Mouse (Mus musculus): ENCODE measurements around the gene Hoxa6. TPM values are rescaled to one million over a fixed set of nuclear protein-coding genes. Genes with fewer than 3 reads are reported as not detected.
A peak's percentile ranks its signal among the peaks of the same experiment; 100 is the strongest.

Hoxa6 gene
- polyA plus RNA-seq, 1 experiment from 2014 or later, result not detected

DNA sequence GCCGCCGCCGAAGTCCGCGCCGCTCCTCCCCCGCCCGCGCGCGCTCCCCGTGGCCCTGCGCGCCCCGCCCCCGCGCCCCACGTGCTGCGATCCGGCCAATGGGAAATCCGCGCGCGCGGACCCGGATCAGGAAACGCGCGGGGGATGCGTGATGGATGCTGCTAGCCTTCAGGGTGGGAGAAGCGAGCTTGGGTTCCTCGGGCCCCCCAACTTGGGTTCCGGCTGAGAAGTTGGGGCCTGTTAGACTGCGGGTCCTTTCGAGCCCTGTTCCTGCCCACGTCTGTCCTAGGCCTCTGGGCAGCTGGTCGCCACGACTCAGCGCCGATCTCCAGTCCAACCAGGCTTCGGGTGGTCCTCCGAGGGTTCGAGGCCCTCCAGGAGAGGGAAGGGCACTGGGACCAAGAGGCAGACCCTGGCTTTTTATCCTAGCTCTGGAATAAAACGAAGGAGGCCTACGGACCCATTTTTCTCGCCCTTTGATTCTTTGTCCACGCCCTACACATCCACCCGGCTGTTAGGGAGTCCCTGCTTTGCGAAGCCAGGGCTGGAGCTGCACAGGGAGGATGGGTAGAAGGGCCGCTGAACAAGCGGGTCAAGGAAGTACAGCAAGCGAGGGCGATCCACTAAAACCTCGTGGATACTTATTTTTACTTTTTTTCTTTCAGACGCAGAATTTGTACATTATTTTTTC, 16.5 kb downstream of the Hoxa6 start:
- Histone ChIP-seq H3K4me2 (peak overlapping the region; percentile 57), H3K27me3 (peaks cover 98% of the 10 kb centered on the region), H3K4me3 (replicated peaks) (peak overlapping the region; percentile 40), H3K4me1 (peaks cover 11% of the 10 kb centered on the region), H3K36me3 (replicated peaks) (no peaks in the 10 kb centered on the region), H3K27ac (no peak overlapping the region), H3K9me3 (no peaks in the 10 kb centered on the region), H3K9ac (peak overlapping the region; percentile 33; the same call in 1 of the 2 replicates)
- ATAC-seq (ENCODE audit: low FRiP score), result peak; percentile 57; the same call in 1 of the 2 replicates
- WGBS, result 2% methylated on average over 45 of the region's 55 CpGs

GRCm38 (mm10) chr6:52190906-52191810, 17.4 kb downstream of the Hoxa6 start, which contains the start of gene Hoxa4:
Gene Hoxa4 (minus strand): TSS chr6:52191753.
- Histone ChIP-seq H3K27ac (no peak within 1 kb of the TSS), H3K4me1 (peaks cover 11% of the 10 kb centered on the region), H3K9me3 (no peaks in the 10 kb centered on the region), H3K4me3 (replicated peaks) (peak within 1 kb of the TSS; percentile 40), H3K36me3 (replicated peaks) (no peaks in the 10 kb centered on the region), H3K4me2 (peak within 1 kb of the TSS; percentile 57), H3K9ac (peak within 1 kb of the TSS; percentile 33; the same call in 1 of the 2 replicates), H3K27me3 (peaks cover 98% of the 10 kb centered on the region)
- no peak for ATAC-seq (ENCODE audit: low FRiP score)
- WGBS, result 1% methylated on average over 86 of the region's 102 CpGs

- no peak overlapping the region for H3K4me2 ChIP-seq
- H3K27me3 ChIP-seq, result peaks cover 98% of the 10 kb centered on the region
- H3K9ac ChIP-seq, result no peak overlapping the region
- H3K27ac ChIP-seq, result no peak overlapping the region
- no peaks in the 10 kb centered on the region for H3K9me3 ChIP-seq
- WGBS, result under 1% methylated on average over 23 of the region's 23 CpGs
- H3K4me1 ChIP-seq, result peaks cover 11% of the 10 kb centered on the region
- ATAC-seq (ENCODE audit: low FRiP score), result no peak
- no peaks in the 10 kb centered on the region for H3K36me3 ChIP-seq (replicated peaks)
- no peak overlapping the region for H3K4me3 ChIP-seq (replicated peaks)
Observed at GRCm38 (mm10) chr6:52190410-52190809, 18.1 kb downstream of the Hoxa6 start.

- no peaks in the 10 kb centered on the region for H3K36me3 ChIP-seq (replicated peaks)
- WGBS, result 3% methylated on average over 8 of the region's 8 CpGs
- H3K4me1 ChIP-seq, result peaks cover 11% of the 10 kb centered on the region
- ATAC-seq (ENCODE audit: low FRiP score), result no peak
- H3K4me3 ChIP-seq (replicated peaks), result no peak overlapping the region
- peaks cover 99% of the 10 kb centered on the region for H3K27me3 ChIP-seq
- no peak overlapping the region for H3K9ac ChIP-seq
- no peaks in the 10 kb centered on the region for H3K9me3 ChIP-seq
- H3K27ac ChIP-seq, result no peak overlapping the region
- no peak overlapping the region for H3K4me2 ChIP-seq
Observed at GRCm38 (mm10) chr6:52189909-52190308, 18.6 kb downstream of the Hoxa6 start.

DNA sequence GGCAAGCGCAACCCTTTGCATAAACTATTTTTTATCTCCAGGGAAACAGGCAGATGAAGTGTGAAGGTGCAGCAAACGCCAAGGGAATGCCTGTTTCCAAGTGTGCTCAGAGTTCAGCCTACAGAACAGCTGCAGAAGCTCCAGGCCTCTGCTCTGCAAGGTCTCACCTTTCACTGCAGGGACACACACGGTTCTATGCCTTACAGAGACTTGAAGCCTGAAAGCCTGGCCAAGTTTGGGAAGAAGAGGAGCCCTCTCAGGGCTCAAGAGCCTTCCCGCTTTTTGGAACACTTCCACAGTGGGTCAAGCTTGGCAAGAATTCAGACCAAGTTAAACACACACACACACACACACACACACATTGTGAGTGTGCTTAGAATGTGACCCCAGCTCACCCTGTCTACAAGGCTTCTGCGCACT, 19.3 kb downstream of the Hoxa6 start:
- no peak overlapping the region for H3K27ac ChIP-seq
- H3K9me3 ChIP-seq, result no peaks in the 10 kb centered on the region
- peaks cover 99% of the 10 kb centered on the region for H3K27me3 ChIP-seq
- no peaks in the 10 kb centered on the region for H3K36me3 ChIP-seq (replicated peaks)
- no peak overlapping the region for H3K4me3 ChIP-seq (replicated peaks)
- WGBS, result 9% methylated on average over 5 of the region's 5 CpGs
- H3K4me1 ChIP-seq, result peaks cover 11% of the 10 kb centered on the region
- no peak for ATAC-seq (ENCODE audit: low FRiP score)
- no peak overlapping the region for H3K4me2 ChIP-seq
- no peak overlapping the region for H3K9ac ChIP-seq

GRCm38 (mm10) chr6:52186500-52186899, 22.0 kb downstream of the Hoxa6 start:
- Histone ChIP-seq H3K9me3 (no peaks in the 10 kb centered on the region), H3K4me2 (no peak overlapping the region), H3K4me1 (peaks cover 6% of the 10 kb centered on the region), H3K36me3 (replicated peaks) (no peaks in the 10 kb centered on the region), H3K27me3 (peaks cover 100% of the 10 kb centered on the region), H3K27ac (no peak overlapping the region), H3K9ac (no peak overlapping the region), H3K4me3 (replicated peaks) (no peak overlapping the region)
- 0% methylated on average over 1 of the region's 1 CpGs for WGBS
- no peak for ATAC-seq (ENCODE audit: low FRiP score)

- H3K4me1 ChIP-seq, result no peaks in the 10 kb centered on the region
- H3K27me3 ChIP-seq, result peaks cover 100% of the 10 kb centered on the region
- 13% methylated on average over 3 of the region's 3 CpGs for WGBS
- H3K4me2 ChIP-seq, result no peak overlapping the region
- no peak overlapping the region for H3K9ac ChIP-seq
- H3K36me3 ChIP-seq (replicated peaks), result no peaks in the 10 kb centered on the region
- no peak for ATAC-seq (ENCODE audit: low FRiP score)
- no peaks in the 10 kb centered on the region for H3K9me3 ChIP-seq
- H3K27ac ChIP-seq, result no peak overlapping the region
- no peak overlapping the region for H3K4me3 ChIP-seq (replicated peaks)
Observed at GRCm38 (mm10) chr6:52185834-52186233, 22.7 kb downstream of the Hoxa6 start.

DNA sequence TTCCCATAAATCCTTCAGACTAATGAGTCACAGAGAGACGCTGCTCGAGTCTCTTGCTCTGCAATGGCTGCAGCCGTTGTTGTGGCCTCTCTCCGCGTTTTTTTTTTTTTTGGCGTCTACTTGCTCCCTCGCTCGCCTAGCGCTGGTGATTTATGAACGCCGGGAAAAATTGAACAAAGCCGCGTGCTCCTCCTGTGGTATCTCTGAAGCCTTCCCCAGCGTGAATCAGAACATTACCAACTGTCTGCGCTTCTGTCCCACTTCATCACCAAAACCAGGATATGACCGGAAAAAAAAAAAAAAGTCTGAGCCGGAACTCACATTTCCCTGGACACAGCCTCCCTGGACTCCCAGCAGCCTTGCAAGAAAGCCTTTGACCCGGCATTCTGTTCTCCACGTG, 23.3 kb downstream of the Hoxa6 start:
- Histone ChIP-seq H3K27me3 (peaks cover 100% of the 10 kb centered on the region), H3K9ac (no peak overlapping the region), H3K36me3 (replicated peaks) (no peaks in the 10 kb centered on the region), H3K9me3 (no peaks in the 10 kb centered on the region), H3K4me3 (replicated peaks) (no peak overlapping the region), H3K27ac (no peak overlapping the region), H3K4me2 (no peak overlapping the region), H3K4me1 (no peaks in the 10 kb centered on the region)
- 2% methylated on average over 19 of the region's 19 CpGs for WGBS
- ATAC-seq (ENCODE audit: low FRiP score), result no peak

- Histone ChIP-seq H3K27ac (no peak overlapping the region), H3K36me3 (replicated peaks) (no peaks in the 10 kb centered on the region), H3K4me3 (replicated peaks) (no peak overlapping the region), H3K27me3 (peaks cover 100% of the 10 kb centered on the region), H3K9ac (no peak overlapping the region), H3K4me1 (no peaks in the 10 kb centered on the region), H3K9me3 (no peaks in the 10 kb centered on the region), H3K4me2 (no peak overlapping the region)
- ATAC-seq (ENCODE audit: low FRiP score), result no peak
- 4% methylated on average over 6 of the region's 6 CpGs for WGBS
Observed at GRCm38 (mm10) chr6:52184668-52185067, 23.9 kb downstream of the Hoxa6 start.

DNA sequence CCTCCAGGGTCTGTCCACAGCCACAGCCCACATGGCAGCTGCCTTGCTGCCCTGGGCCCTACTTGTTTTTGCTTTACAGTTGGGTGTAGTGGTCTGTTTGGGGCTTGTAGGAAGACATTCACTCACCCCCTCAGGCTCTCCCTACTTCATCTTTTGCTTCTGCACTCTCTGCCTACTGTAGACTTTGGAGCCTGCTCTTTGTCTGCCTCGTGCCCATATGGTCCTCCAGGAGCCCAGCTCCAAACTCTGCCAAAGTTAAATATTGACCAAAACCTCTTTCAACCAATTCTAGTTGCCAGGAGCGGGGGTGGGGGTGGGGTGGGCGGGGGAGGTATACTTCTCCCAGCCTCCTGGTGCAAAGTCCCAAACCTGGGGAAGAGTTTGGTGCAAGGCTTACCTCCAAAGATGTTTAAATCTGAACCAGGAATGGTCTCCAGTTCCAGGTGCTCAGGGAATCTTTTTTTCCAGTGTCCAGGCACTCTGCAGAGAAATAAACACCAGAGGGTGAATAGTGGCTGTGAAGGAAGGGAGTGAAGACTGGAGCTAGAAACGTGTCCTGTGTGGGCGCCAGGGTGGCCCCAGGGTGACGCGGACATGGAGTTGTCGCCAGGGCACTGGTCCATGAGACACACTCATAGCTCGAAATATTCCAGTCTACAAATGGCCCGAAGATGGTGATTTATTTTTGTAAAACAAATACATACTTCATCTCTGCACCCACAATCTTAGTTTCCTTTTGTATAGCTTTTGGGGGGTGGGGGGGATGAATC, 25.0 kb downstream of the Hoxa6 start:
- no peak overlapping the region for H3K9ac ChIP-seq
- no peak overlapping the region for H3K27ac ChIP-seq
- no peaks in the 10 kb centered on the region for H3K36me3 ChIP-seq (replicated peaks)
- H3K9me3 ChIP-seq, result no peaks in the 10 kb centered on the region
- no peak overlapping the region for H3K4me2 ChIP-seq
- no peak for ATAC-seq (ENCODE audit: low FRiP score)
- WGBS, result 8% methylated on average over 10 of the region's 10 CpGs
- H3K4me3 ChIP-seq (replicated peaks), result no peak overlapping the region
- peaks cover 100% of the 10 kb centered on the region for H3K27me3 ChIP-seq
- no peaks in the 10 kb centered on the region for H3K4me1 ChIP-seq

- Histone ChIP-seq H3K27ac (no peak overlapping the region), H3K9ac (no peak overlapping the region), H3K4me3 (replicated peaks) (no peak overlapping the region), H3K27me3 (peaks cover 100% of the 10 kb centered on the region), H3K36me3 (replicated peaks) (no peaks in the 10 kb centered on the region), H3K4me1 (no peaks in the 10 kb centered on the region), H3K9me3 (no peaks in the 10 kb centered on the region), H3K4me2 (no peak overlapping the region)
- 4% methylated on average over 1 of the region's 1 CpGs for WGBS
- no peak for ATAC-seq (ENCODE audit: low FRiP score)
Observed at GRCm38 (mm10) chr6:52182793-52183192, 25.7 kb downstream of the Hoxa6 start.

DNA sequence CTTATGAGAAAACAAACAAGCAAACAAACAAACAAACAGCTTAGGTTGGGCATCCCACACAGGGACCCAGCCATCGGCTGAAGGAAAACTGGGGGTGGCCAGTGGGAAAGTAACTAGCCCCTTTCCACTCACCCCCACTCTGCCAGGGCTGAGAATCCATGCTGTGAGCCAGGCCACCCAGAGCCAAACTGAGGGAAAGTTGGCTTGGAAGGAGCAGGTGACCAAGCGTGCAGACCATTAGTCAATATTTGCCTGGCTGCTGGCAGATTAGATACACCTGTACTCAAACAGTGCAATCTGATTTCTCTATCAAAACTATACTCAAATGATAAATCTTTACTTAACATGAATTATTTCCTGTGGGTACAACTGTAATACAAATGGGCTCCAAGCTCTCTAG, 26.5 kb downstream of the Hoxa6 start:
- H3K9ac ChIP-seq, result no peak overlapping the region

More for the DNA sequence above, 26.5 kb downstream of the Hoxa6 start:
- Histone ChIP-seq H3K27ac (no peak overlapping the region), H3K4me3 (replicated peaks) (no peak overlapping the region), H3K4me2 (no peak overlapping the region), H3K4me1 (no peaks in the 10 kb centered on the region), H3K27me3 (peaks cover 100% of the 10 kb centered on the region), H3K9me3 (no peaks in the 10 kb centered on the region), H3K36me3 (replicated peaks) (no peaks in the 10 kb centered on the region)
- ATAC-seq (ENCODE audit: low FRiP score), result no peak
- WGBS, result 10% methylated on average over 2 of the region's 2 CpGs
